Mouse (Mus musculus): Measurements from ENCODE around the gene Zfhx3. TPM values are rescaled to one million over a fixed set of nuclear protein-coding genes. Genes with fewer than 3 reads are reported as not detected.
A peak's percentile ranks its signal among the peaks of the same experiment; 100 is the strongest.

The Zfhx3 gene
- polyA plus RNA-seq, 1 experiment from 2014 or later = 38.7 TPM

- 64% methylated on average over 4 of the region's 4 CpGs for WGBS
- no peaks in the 10 kb centered on the region for H3K9me3 ChIP-seq
- H3K4me2 ChIP-seq (replicated peaks) = no peak overlapping the region
- H3K27ac ChIP-seq = no peak overlapping the region
- no peak overlapping the region for H3K4me3 ChIP-seq
- H3K36me3 ChIP-seq = no peaks in the 10 kb centered on the region
- no peak for ATAC-seq (ENCODE audit: low FRiP score, low read depth)
- H3K9ac ChIP-seq = no peak overlapping the region
- no peaks in the 10 kb centered on the region for H3K27me3 ChIP-seq (replicated peaks)
- peaks cover 23% of the 10 kb centered on the region for H3K4me1 ChIP-seq
These were observed 81.9 kb downstream of the Zfhx3 start for GRCm38 (mm10) chr8:108024331-108024730.

GRCm38 (mm10) chr8:108025249-108025648, 82.8 kb downstream of the Zfhx3 start:
- H3K4me3 ChIP-seq = no peak overlapping the region
- no peaks in the 10 kb centered on the region for H3K9me3 ChIP-seq
- H3K36me3 ChIP-seq = no peaks in the 10 kb centered on the region
- H3K4me2 ChIP-seq (replicated peaks) = no peak overlapping the region
- H3K27ac ChIP-seq = no peak overlapping the region
- no peak overlapping the region for H3K9ac ChIP-seq
- H3K4me1 ChIP-seq = peaks cover 23% of the 10 kb centered on the region
- no peak for ATAC-seq (ENCODE audit: low FRiP score, low read depth)
- H3K27me3 ChIP-seq (replicated peaks) = no peaks in the 10 kb centered on the region
- 90% methylated on average over 2 of the region's 2 CpGs for WGBS

DNA sequence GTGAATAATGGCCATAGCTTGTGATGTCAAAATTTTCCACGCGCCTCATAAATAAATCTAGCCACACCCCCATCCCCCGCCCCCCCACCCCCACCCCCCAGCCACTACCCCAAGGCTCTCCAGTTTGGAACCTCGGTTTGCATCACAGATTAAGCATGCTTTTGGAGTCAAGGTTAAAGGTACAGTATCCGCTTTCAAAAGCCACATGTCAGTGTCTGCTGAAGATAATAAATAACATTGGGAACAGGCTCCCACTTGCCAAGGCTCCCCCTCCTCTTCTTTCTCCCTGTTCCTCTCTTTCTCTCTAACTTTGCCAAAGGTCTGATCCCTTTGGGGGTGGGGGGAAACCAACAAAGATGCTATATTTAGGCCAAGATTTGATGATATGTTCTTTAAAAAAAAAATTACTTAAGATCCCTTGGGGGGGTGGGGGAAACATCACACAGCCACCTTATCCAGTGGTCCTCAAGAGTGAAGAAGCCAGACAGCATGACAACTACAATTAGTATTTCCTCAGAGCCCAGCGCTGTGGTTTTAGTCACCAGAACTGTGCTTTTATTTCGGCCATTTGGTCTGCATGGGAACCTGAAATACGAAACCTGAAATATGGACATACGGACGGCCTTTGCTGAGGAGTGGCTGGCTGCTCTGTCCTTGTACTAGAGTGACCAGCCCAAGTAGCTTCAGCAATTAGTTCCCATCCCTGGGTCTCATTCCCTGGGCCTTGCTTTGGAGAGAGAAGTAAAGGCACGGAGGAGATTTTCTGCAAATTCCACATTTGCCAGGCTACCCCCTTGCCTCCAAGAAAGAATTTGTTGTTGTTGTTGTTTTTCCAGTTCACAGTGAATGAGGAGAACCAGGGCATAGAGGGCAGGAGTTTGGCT, 84.4 kb downstream of the Zfhx3 start:
- Histone ChIP-seq H3K9ac (no peak overlapping the region), H3K27me3 (replicated peaks) (no peaks in the 10 kb centered on the region), H3K36me3 (no peaks in the 10 kb centered on the region), H3K9me3 (no peaks in the 10 kb centered on the region), H3K4me1 (peaks cover 23% of the 10 kb centered on the region), H3K4me2 (replicated peaks) (peak overlapping the region; percentile 44), H3K4me3 (no peak overlapping the region), H3K27ac (no peak overlapping the region)
- no peak for ATAC-seq (ENCODE audit: low FRiP score, low read depth)
- WGBS = 52% methylated on average over 11 of the region's 11 CpGs

- 37% methylated on average over 20 of the region's 20 CpGs for WGBS
- Histone ChIP-seq H3K4me3 (no peak overlapping the region), H3K27me3 (replicated peaks) (no peaks in the 10 kb centered on the region), H3K4me1 (peaks cover 19% of the 10 kb centered on the region), H3K9me3 (no peaks in the 10 kb centered on the region), H3K9ac (no peak overlapping the region), H3K36me3 (no peaks in the 10 kb centered on the region), H3K4me2 (replicated peaks) (peak overlapping the region; percentile 44), H3K27ac (no peak overlapping the region)
- no peak for ATAC-seq (ENCODE audit: low FRiP score, low read depth)
These were observed 85.1 kb downstream of the Zfhx3 start for GRCm38 (mm10) chr8:108027561-108028025.

DNA sequence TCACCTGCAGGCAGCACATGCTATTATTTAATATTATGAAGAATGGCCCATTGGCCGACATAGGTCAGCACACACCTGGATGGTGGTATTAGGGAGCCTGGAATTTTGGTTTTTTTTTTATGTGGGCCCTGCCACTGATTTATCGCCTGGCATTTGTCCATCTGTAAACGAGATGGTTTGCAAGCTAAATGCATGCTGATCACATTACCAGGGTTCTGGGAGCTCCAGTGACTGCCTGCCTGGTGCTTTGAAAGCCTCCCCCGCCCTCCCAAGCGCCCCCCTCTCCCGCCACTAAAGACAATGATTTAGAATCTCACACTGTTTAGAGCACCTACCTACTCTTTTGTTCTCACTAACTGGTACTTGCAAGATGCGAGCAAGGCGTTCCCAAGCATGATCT, 86.0 kb downstream of the Zfhx3 start:
- no peaks in the 10 kb centered on the region for H3K36me3 ChIP-seq
- H3K4me2 ChIP-seq (replicated peaks) = no peak overlapping the region
- H3K9ac ChIP-seq = no peak overlapping the region
- WGBS = 31% methylated on average over 8 of the region's 8 CpGs
- no peak for ATAC-seq (ENCODE audit: low FRiP score, low read depth)
- H3K4me1 ChIP-seq = peaks cover 19% of the 10 kb centered on the region
- no peak overlapping the region for H3K27ac ChIP-seq
- no peaks in the 10 kb centered on the region for H3K9me3 ChIP-seq
- H3K27me3 ChIP-seq (replicated peaks) = no peaks in the 10 kb centered on the region
- no peak overlapping the region for H3K4me3 ChIP-seq

DNA sequence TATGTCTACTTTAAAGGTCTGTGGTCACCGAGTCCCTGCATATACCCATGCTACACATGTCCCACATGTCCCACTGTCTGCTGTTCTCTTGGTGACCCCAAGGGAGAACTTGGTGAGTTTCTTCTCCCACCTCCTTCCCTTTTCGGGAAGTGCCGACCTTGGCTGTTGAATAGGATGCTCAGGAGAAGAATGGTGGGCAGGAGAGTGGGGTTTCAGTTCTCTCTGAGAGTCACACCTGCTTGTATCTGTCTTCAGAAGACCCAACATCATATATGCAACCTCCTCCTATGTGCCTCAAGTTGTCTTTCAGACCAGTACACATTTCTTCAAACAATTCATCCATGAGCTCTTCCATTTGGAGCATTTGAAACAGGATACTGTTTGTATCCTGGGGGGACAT, 88.7 kb downstream of the Zfhx3 start:
- 83% methylated on average over 3 of the region's 3 CpGs for WGBS
- Histone ChIP-seq H3K9ac (no peak overlapping the region), H3K27me3 (replicated peaks) (no peaks in the 10 kb centered on the region), H3K4me3 (no peak overlapping the region), H3K9me3 (no peaks in the 10 kb centered on the region), H3K36me3 (no peaks in the 10 kb centered on the region), H3K4me1 (peaks cover 19% of the 10 kb centered on the region), H3K4me2 (replicated peaks) (no peak overlapping the region), H3K27ac (no peak overlapping the region)
- no peak for ATAC-seq (ENCODE audit: low FRiP score, low read depth)

- Histone ChIP-seq H3K27me3 (replicated peaks) (no peaks in the 10 kb centered on the region), H3K9me3 (no peaks in the 10 kb centered on the region), H3K27ac (no peak overlapping the region), H3K4me1 (no peaks in the 10 kb centered on the region), H3K9ac (no peak overlapping the region), H3K36me3 (no peaks in the 10 kb centered on the region), H3K4me3 (no peak overlapping the region), H3K4me2 (replicated peaks) (no peak overlapping the region)
- WGBS = 85% methylated on average over 3 of the region's 3 CpGs
- ATAC-seq (ENCODE audit: low FRiP score, low read depth) = no peak
These were observed 91.6 kb downstream of the Zfhx3 start for GRCm38 (mm10) chr8:108034070-108034469.

- H3K9ac ChIP-seq = no peak overlapping the region
- no peaks in the 10 kb centered on the region for H3K27me3 ChIP-seq (replicated peaks)
- no peak overlapping the region for H3K27ac ChIP-seq
- H3K4me1 ChIP-seq = no peaks in the 10 kb centered on the region
- no peaks in the 10 kb centered on the region for H3K9me3 ChIP-seq
- ATAC-seq (ENCODE audit: low FRiP score, low read depth) = no peak
- WGBS = 79% methylated on average over 6 of the region's 6 CpGs
- no peaks in the 10 kb centered on the region for H3K36me3 ChIP-seq
- H3K4me3 ChIP-seq = no peak overlapping the region
- no peak overlapping the region for H3K4me2 ChIP-seq (replicated peaks)
These were observed 92.3 kb downstream of the Zfhx3 start for GRCm38 (mm10) chr8:108034726-108035125.

GRCm38 (mm10) chr8:108043618-108044017, 101.2 kb downstream of the Zfhx3 start:
- no peak overlapping the region for H3K4me3 ChIP-seq
- no peaks in the 10 kb centered on the region for H3K27me3 ChIP-seq (replicated peaks)
- H3K4me2 ChIP-seq (replicated peaks) = no peak overlapping the region
- no peak overlapping the region for H3K9ac ChIP-seq
- H3K9me3 ChIP-seq = no peaks in the 10 kb centered on the region
- peaks cover 11% of the 10 kb centered on the region; the same call in 1 of the 2 replicates for H3K4me1 ChIP-seq
- no peak overlapping the region for H3K27ac ChIP-seq
- H3K36me3 ChIP-seq = no peaks in the 10 kb centered on the region
- ATAC-seq (ENCODE audit: low FRiP score, low read depth) = no peak
- WGBS = 80% methylated on average over 4 of the region's 4 CpGs

- no peak overlapping the region for H3K4me2 ChIP-seq (replicated peaks)
- no peaks in the 10 kb centered on the region for H3K36me3 ChIP-seq
- no peaks in the 10 kb centered on the region for H3K9me3 ChIP-seq
- no peaks in the 10 kb centered on the region for H3K27me3 ChIP-seq (replicated peaks)
- no peak overlapping the region for H3K27ac ChIP-seq
- H3K4me3 ChIP-seq = no peak overlapping the region
- 82% methylated on average over 3 of the region's 3 CpGs for WGBS
- peaks cover 11% of the 10 kb centered on the region; the same call in 1 of the 2 replicates for H3K4me1 ChIP-seq
- ATAC-seq (ENCODE audit: low FRiP score, low read depth) = no peak
- H3K9ac ChIP-seq = no peak overlapping the region
These were observed 101.7 kb downstream of the Zfhx3 start for GRCm38 (mm10) chr8:108044185-108044584.

- WGBS = 56% methylated on average over 5 of the region's 5 CpGs
- no peak overlapping the region for H3K9ac ChIP-seq
- H3K27ac ChIP-seq = no peak overlapping the region
These were observed 113.8 kb downstream of the Zfhx3 start for GRCm38 (mm10) chr8:108056241-108056640.

DNA sequence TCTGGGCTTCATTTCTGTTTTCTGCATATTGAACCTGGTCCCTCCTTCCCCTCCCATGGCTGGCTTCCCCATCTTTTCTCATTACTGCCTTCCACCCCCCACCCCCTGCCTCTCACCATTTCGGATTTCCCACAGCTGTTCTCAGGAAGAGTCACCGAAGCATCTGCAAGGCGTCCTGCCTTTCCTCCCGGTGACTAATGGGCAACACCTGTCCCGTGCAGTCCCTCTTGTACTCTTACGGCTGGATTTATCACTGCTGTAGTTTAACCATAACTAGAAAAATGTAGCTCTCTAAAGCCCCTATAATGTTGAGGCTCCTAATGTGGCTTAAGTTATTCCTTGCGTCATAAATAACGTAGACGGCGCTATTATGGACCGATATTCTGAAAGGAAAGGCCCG, 119.5 kb downstream of the Zfhx3 start:
- Histone ChIP-seq H3K9me3 (no peaks in the 10 kb centered on the region), H3K9ac (no peak overlapping the region), H3K4me1 (peaks cover 9% of the 10 kb centered on the region; the same call in 1 of the 2 replicates), H3K27ac (no peak overlapping the region), H3K4me3 (no peak overlapping the region), H3K36me3 (no peaks in the 10 kb centered on the region), H3K27me3 (replicated peaks) (no peaks in the 10 kb centered on the region), H3K4me2 (replicated peaks) (no peak overlapping the region)
- no peak for ATAC-seq (ENCODE audit: low FRiP score, low read depth)
- WGBS = 45% methylated on average over 12 of the region's 12 CpGs

More at GRCm38 (mm10) chr8:108056241-108056640, 113.8 kb downstream of the Zfhx3 start:
- H3K9me3 ChIP-seq = no peaks in the 10 kb centered on the region
- no peak overlapping the region for H3K4me2 ChIP-seq (replicated peaks)
- ATAC-seq (ENCODE audit: low FRiP score, low read depth) = no peak
- H3K4me3 ChIP-seq = no peak overlapping the region
- no peaks in the 10 kb centered on the region for H3K36me3 ChIP-seq
- no peaks in the 10 kb centered on the region for H3K27me3 ChIP-seq (replicated peaks)
- no peaks in the 10 kb centered on the region for H3K4me1 ChIP-seq

DNA sequence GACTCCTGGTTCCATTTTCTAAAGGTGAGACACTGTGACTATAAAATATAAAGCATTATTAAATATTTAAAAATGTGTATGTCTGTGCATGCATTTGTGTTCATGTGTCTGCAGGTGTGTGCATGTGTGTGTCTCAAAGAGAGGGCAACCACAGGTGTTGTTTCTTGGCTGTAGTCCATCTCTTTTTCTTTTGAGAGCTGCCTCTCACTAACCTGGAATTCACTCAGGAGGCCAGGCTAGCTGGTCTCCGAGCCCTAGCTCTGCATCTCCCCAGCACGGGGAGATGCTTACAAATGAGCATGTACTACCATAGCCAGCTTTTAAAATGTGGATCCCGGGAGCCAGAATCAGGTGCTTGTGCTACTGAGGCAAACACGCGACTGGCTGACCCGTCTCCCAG, 124.7 kb downstream of the Zfhx3 start:
- H3K4me1 ChIP-seq = peaks cover 4% of the 10 kb centered on the region; the same call in 1 of the 2 replicates
- H3K4me3 ChIP-seq = no peak overlapping the region
- no peaks in the 10 kb centered on the region for H3K36me3 ChIP-seq
- no peaks in the 10 kb centered on the region for H3K27me3 ChIP-seq (replicated peaks)
- ATAC-seq (ENCODE audit: low FRiP score, low read depth) = no peak
- H3K9me3 ChIP-seq = no peaks in the 10 kb centered on the region
- no peak overlapping the region for H3K9ac ChIP-seq
- WGBS = 89% methylated on average over 6 of the region's 6 CpGs
- H3K27ac ChIP-seq = no peak overlapping the region
- H3K4me2 ChIP-seq (replicated peaks) = no peak overlapping the region

Data from neural tube, embryonic 12.5 days (tissue).